Mouse (Mus musculus) ES-Bruce4 (cell line): Measurements from ENCODE around the gene Gm16253. TPM values are rescaled to one million over a fixed set of nuclear protein-coding genes. Genes with fewer than 3 reads are reported as not detected.
A peak's percentile ranks its signal among the peaks of the same experiment; 100 is the strongest.

Experiments used
- H3K27ac ChIP-seq: 2 replicates; pipeline ENCODE4 v1.5.1; 2012; ENCODE audit warnings: low read length, inconsistent platforms; ENCODE audit not compliant: insufficient read depth
- H3K27me3 ChIP-seq: 2 replicates; pipeline ENCODE4 v1.6.1; 2012; ENCODE audit warnings: mild to moderate bottlenecking, low read length, inconsistent platforms; ENCODE audit not compliant: control insufficient read depth, poor library complexity, insufficient read depth, severe bottlenecking
- H3K36me3 ChIP-seq: 2 replicates; pipeline ENCODE4 v1.6.1; 2012; ENCODE audit warnings: inconsistent platforms, mild to moderate bottlenecking, low read length, moderate library complexity; ENCODE audit not compliant: control insufficient read depth, poor library complexity, insufficient read depth, severe bottlenecking
- H3K4me1 ChIP-seq: one replicate; pipeline ENCODE4 v1.8.1; 2011; ENCODE audit warnings: low read length; ENCODE audit not compliant: control insufficient read depth, insufficient read depth
- H3K4me3 ChIP-seq: 2 replicates; pipeline ENCODE4 v1.5.1; 2011; ENCODE audit warnings: low read depth, mild to moderate bottlenecking, low read length
- H3K9ac ChIP-seq: 2 replicates; pipeline ENCODE4 v1.6.1; 2012; ENCODE audit warnings: low read depth, mild to moderate bottlenecking, inconsistent platforms; ENCODE audit not compliant: poor library complexity, severe bottlenecking
- H3K9me3 ChIP-seq: replicated peaks from 2 replicates; pipeline ENCODE4 v1.6.1; 2012; ENCODE audit warnings: mild to moderate bottlenecking, low read length, inconsistent platforms; ENCODE audit not compliant: control insufficient read depth, poor library complexity, insufficient read depth, severe bottlenecking
- CTCF ChIP-seq: IDR thresholded peaks from one replicate; pipeline ENCODE4 v1.8.1; 2011; ENCODE audit warnings: low read depth, low read length
- EP300 ChIP-seq: IDR thresholded peaks from 2 replicates; pipeline ENCODE4 v1.6.1; 2011; ENCODE audit warnings: low read depth, low read length; ENCODE audit not compliant: insufficient read depth
- POLR2A ChIP-seq: IDR thresholded peaks from one replicate; pipeline ENCODE4 v1.8.1; 2011; ENCODE audit warnings: low read length; ENCODE audit not compliant: insufficient read depth
- polyA plus RNA-seq: library from polyadenylated mRNA; stranded (reverse); fragments of >200 nt; gene quantifications from 2 replicates; pipeline ENCODE4 v1.2.4, GENCODE M21; 2011; ENCODE audit warnings: low read depth; ENCODE audit not compliant: missing spikeins, insufficient read depth, insufficient read length

Gene Gm16253
- polyA plus RNA-seq, 1 experiment = 1.1 TPM

GRCm38 (mm10) chr3:96555041-96555596, 21.7 kb upstream of the Gm16253 start:
- no peaks in the 10 kb centered on the region for H3K9me3 ChIP-seq
- H3K4me3 ChIP-seq = no peak overlapping the region
- peaks cover 1% of the 10 kb centered on the region for H3K4me1 ChIP-seq
- no peaks in the 10 kb centered on the region for H3K27me3 ChIP-seq
- no peak overlapping the region for H3K9ac ChIP-seq
- peaks cover 20% of the 10 kb centered on the region for H3K36me3 ChIP-seq
- H3K27ac ChIP-seq = no peak overlapping the region
- TF ChIP-seq EP300 (no peak), CTCF (no peak)

DNA sequence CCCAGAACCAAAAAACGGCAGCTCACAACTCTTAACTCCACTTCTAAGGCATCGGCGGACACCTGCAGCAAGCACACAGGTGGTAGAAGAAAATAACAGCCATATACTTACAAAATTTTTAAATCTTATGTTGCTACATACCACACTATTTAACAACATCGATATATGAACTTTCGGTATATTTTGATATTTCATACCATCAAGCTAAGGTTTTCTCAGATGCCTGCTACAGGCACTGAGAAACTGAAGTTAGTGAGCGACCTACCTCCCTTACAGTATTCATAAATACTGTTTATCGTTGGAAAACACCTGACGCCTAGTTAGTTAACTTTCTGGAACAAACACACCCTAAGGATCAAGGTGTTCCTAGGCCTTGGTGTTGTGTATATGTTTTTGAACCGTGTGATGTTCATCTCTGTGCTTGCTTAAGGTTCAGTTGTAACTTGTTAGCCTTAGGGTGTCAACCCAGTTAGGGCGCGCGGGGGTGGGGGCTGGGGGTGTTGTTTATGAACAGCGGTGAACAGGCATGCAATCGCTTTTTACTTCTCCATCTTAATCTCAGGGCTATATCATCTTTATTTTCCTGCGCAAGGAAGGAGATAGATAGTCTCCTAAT, 20.7 kb upstream of the Gm16253 start:
- Histone ChIP-seq H3K9ac (no peak overlapping the region), H3K9me3 (no peaks in the 10 kb centered on the region)

DNA sequence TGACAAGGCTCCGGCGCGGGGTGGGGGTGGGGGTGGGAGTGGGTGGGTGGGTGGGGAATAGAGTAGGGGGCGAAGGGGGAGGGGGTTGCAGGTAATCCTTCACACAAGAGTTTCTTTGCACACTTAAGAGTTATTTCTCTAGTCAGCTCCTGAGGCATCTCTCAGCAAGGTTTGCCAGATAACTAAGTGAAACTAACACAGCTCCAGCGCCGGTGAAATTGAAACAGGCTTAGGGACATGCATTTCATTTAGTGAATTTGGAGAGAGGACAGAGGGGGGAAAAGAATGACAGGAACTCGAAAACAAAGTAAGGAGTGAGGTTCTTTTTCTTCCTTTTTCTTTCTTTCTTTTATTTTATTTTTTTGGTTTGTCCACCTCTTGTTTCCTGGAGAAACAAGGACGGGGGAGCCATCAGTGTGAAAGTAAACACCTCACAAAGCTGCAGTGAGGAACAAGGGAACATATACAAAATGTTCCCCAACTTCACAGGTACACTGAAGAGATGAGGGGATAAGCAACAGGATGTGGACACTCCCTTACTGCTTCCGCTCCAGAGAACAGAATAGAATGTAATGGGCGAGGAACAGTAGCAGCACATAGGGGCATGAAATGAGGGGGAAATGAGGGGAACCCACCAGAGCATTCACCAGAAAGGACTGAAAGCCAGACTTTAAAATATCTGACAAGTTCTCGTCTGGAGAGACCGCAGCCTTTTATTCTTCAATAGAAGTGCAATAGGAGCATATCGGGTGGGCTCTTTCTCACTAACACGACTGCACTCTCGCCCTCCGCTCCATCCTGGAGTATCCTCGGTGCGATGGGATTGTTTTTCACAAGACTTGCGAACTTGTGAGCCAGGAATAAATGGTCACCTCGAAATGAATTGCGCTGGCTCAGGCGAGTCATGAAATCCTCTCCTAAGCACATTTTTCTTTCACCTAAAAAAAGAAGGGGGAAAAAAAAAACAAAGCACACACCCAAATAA, 19.8 kb upstream of the Gm16253 start:
- Histone ChIP-seq H3K36me3 (peaks cover 32% of the 10 kb centered on the region), H3K27ac (peak overlapping the region; percentile 92), H3K9me3 (no peaks in the 10 kb centered on the region), H3K9ac (peak overlapping the region; percentile 80), H3K4me1 (no peaks in the 10 kb centered on the region), H3K4me3 (peak overlapping the region; percentile 92), H3K27me3 (no peaks in the 10 kb centered on the region)
- TF ChIP-seq POLR2A (no peak), CTCF (no peak), EP300 (no peak)

More for the DNA sequence above, 20.7 kb upstream of the Gm16253 start:
- Histone ChIP-seq H3K36me3 (peaks cover 30% of the 10 kb centered on the region), H3K4me1 (no peaks in the 10 kb centered on the region), H3K27ac (no peak overlapping the region), H3K4me3 (no peak overlapping the region), H3K27me3 (no peaks in the 10 kb centered on the region)
- no peak for TF ChIP-seq CTCF
- no peak for TF ChIP-seq POLR2A
- no peak for TF ChIP-seq EP300

DNA sequence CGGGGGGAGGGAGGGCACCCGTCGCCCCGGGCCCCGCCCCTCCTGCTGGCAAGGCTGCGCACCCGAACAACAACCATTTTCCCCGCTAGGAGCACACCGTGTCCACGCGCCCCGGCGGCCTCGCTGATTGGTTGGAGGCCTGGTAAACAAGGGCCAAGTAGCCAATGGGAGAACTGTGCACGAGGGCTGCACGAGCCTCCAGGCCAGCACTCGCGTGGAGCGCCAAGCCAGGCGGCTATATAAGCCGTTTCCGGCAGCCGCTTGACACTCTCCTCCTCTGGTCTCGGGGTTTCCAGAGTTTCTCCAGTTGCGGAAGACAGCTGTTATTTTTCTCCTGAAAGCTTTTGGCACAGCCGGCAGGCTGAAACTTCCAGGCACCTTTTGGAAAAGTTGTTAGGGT, 19.1 kb upstream of the Gm16253 start, which contains the start of gene Txnip:
Txnip (plus strand) TSS at position 264 of the 400 bp plus-strand sequence.
- TF ChIP-seq POLR2A = peak; percentile 99
- TF ChIP-seq EP300 = peak; percentile 98
- no peak for TF ChIP-seq CTCF
- H3K9ac ChIP-seq = peak within 1 kb of the TSS; percentile 93
- no peaks in the 10 kb centered on the region for H3K27me3 ChIP-seq
- H3K4me1 ChIP-seq = no peaks in the 10 kb centered on the region
- H3K27ac ChIP-seq = peak within 1 kb of the TSS; percentile 92
- peaks cover 32% of the 10 kb centered on the region for H3K36me3 ChIP-seq
- H3K4me3 ChIP-seq = peak within 1 kb of the TSS; percentile 99
- no peaks in the 10 kb centered on the region for H3K9me3 ChIP-seq

GRCm38 (mm10) chr3:96558159-96558558, 18.6 kb upstream of the Gm16253 start:
- Histone ChIP-seq H3K9me3 (no peaks in the 10 kb centered on the region), H3K4me3 (peak overlapping the region; percentile 99), H3K4me1 (no peaks in the 10 kb centered on the region), H3K27ac (peak overlapping the region; percentile 64), H3K27me3 (no peaks in the 10 kb centered on the region), H3K36me3 (peaks cover 32% of the 10 kb centered on the region), H3K9ac (peak overlapping the region; percentile 93)
- TF ChIP-seq EP300 = no peak
- TF ChIP-seq CTCF = no peak
- TF ChIP-seq POLR2A = peak; percentile 87
